19 mouse cellular contexts compared by ENCODE assay signal in the genomic region with DNA sequence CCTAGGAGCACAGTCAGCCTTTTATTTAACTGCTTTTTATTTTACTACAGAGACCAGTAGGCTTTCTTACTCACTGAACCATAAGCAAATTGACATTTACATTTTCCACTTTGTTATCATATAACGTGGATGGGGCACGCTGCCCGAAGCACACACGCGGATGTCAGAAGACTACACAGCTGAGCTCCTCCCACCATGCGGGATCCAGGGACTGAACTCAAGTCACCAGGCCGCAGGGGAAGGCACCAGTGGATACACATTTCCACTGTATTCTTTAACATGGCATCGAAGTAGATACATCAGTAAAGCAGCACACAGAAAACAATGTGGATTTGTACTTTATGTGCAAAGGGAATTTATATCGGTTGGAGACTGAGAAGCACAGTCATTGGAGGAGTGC. TPM values are rescaled to one million over a fixed set of nuclear protein-coding genes. Genes with fewer than 3 reads are reported as not detected.
"Had no signal": no experiment of that assay in that cellular context is flagged by ENCODE, and none has a peak within 500 bp of the region (broad histone marks: within the 10 kb centered on the region; RNA-seq: fewer than 3 reads in every experiment).

No protein-coding gene starts in this region.

- H3K27ac ChIP-seq: neural tube, embryonic 13.5 days; neural tube, embryonic 15.5 days; stomach, embryonic 15.5 days; stomach, postnatal 0 days had no signal

- H3K4me3 ChIP-seq: neural tube, embryonic 13.5 days; neural tube, embryonic 15.5 days; stomach, embryonic 15.5 days had no signal

- H3K27me3 ChIP-seq: neural tube, embryonic 13.5 days; neural tube, embryonic 15.5 days; stomach, embryonic 15.5 days had no signal

- H3K9me3 ChIP-seq: neural tube, embryonic 13.5 days; neural tube, embryonic 15.5 days; stomach, embryonic 15.5 days had no signal

- H3K4me2 ChIP-seq: neural tube, embryonic 13.5 days; neural tube, embryonic 15.5 days; stomach, embryonic 15.5 days had no signal

- H3K4me1 ChIP-seq: neural tube, embryonic 13.5 days; neural tube, embryonic 15.5 days; stomach, embryonic 15.5 days had no signal

- DNase-seq: retina, postnatal 1 day; right cerebral cortex, adult 18-20 months; right cerebral cortex, postnatal 14 days; right cerebral cortex, postnatal 25 days; right cerebral cortex, postnatal 4 days; spleen, adult 18-20 months; thymus, adult 18-20 months; thymus, adult 2 months; thymus, postnatal 14 days; thymus, postnatal 25 days; thymus, postnatal 36 days; thymus, postnatal 4 days had no signal

- H3K36me3 ChIP-seq: neural tube, embryonic 15.5 days; stomach, embryonic 15.5 days had no signal

- H3K9ac ChIP-seq: neural tube, embryonic 13.5 days; neural tube, embryonic 15.5 days; stomach, embryonic 15.5 days had no signal

RNA-seq across cellular contexts. Expression of gene Klhl41, which starts 5.3 kb away (rescaled TPM):
- total RNA-seq: neutrophil, adult 5-6 weeks had no signal
- polyA plus RNA-seq: small intestine, adult 2 months; spleen, adult 2 months had no signal

RNA-seq across cellular contexts. Expression of gene Bbs5, which starts 28.3 kb away (rescaled TPM):
- total RNA-seq: neutrophil, adult 5-6 weeks had no signal
- polyA plus RNA-seq: small intestine, adult 2 months had no signal
